Mouse (Mus musculus): ENCODE measurements around the gene Olfr969. TPM values are rescaled to one million over a fixed set of nuclear protein-coding genes. Genes with fewer than 3 reads are reported as not detected.
"Not testable (repeated sequence)": the region's sequence is repeated elsewhere in the genome, so short reads cannot be mapped to it uniquely, and the experiment has no call there.

The Olfr969 gene
- total RNA-seq (2021) = not detected
- long read RNA-seq, experiment 1 = 0 reads
- long read RNA-seq, experiment 2 = 0 reads

DNA sequence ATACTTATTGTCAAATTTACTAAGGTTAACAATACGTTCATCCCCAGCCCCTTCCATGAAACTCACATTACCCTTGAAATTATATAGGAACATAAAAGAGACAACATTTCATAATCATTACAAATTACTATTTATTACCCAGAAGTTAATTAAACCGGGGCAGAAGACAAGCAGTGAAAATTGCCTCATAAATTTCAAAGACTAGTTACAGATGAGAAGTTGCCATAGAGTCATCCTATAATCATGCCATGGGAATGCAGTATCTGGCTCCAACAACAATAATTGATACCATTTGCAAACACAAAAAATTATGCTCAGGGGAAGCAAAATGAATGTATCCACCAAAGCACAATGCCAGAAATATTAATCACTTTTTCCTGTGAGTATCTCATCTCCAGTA is at the start of gene Olfr969:
Gene Olfr969, plus strand, starts transcription at position 388 of the 400 bp plus-strand sequence.
- no peak for TF ChIP-seq CTCF (IDR thresholded peaks at IDR 0.05)
- intact Hi-C loops (cut with DNase I) = no loop called here
- DNase-seq = no peak
- Histone ChIP-seq H3K27ac (no peak within 1 kb of the TSS), H3K4me3 (no peak within 1 kb of the TSS)

- no peak for TF ChIP-seq CTCF (IDR thresholded peaks at IDR 0.05)
- intact Hi-C loops (cut with DNase I) = no loop called here
- H3K4me3 ChIP-seq = no peak within 1 kb of the TSS
Measured at GRCm38 (mm10) chr9:39745949-39746348, 44.8 kb upstream of the Olfr969 start, which contains the start of gene Olfr967. Gene Olfr967, plus strand, starts transcription at chr9:39746249.

GRCm38 (mm10) chr9:39746428-39746827 is 44.3 kb upstream of the Olfr969 start:
- TF ChIP-seq CTCF (IDR thresholded peaks at IDR 0.05) = no peak
- no peak for DNase-seq
- intact Hi-C loops (cut with DNase I) = no loop called here
- Histone ChIP-seq H3K27ac (no peak overlapping the region), H3K4me3 (no peak overlapping the region)

More at GRCm38 (mm10) chr9:39745949-39746348, 44.8 kb upstream of the Olfr969 start, which contains the start of gene Olfr967:
- DNase-seq = no peak
- no peak within 1 kb of the TSS for H3K27ac ChIP-seq

GRCm38 (mm10) chr9:39783153-39783552 is 7.6 kb upstream of the Olfr969 start, which contains the start of gene Olfr968:
Gene Olfr968, minus strand, starts transcription at chr9:39783253.
- DNase-seq = no peak
- no peak for TF ChIP-seq CTCF (IDR thresholded peaks at IDR 0.05)

DNA sequence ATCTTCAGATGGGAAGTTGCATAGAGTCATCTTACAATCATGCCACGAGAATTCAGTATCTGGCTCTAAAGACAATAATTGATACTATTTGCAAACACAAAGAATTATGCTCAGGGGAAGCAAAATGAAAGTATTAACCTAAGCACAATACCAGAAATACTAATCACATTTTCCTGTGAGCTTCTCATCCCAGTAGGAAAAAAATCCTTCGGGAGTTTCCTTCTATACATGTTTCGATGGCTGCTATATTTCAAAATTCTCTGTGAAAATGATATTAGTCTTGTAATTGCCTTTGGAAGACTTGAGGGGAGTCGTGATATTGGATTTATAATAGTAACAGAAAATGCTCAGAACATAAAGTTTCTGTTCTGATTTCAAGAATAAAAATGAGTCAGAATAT is 17.8 kb downstream of the Olfr969 start, which contains the start of gene Olfr970:
Gene Olfr970, plus strand, starts transcription at position 301 of the 400 bp plus-strand sequence.
- Histone ChIP-seq H3K27ac (no peak within 1 kb of the TSS), H3K4me3 (no peak within 1 kb of the TSS)
- DNase-seq = no peak
- TF ChIP-seq CTCF (IDR thresholded peaks at IDR 0.05) = no peak
- intact Hi-C loops (cut with DNase I) = no loop called here

More at GRCm38 (mm10) chr9:39783153-39783552, 7.6 kb upstream of the Olfr969 start, which contains the start of gene Olfr968:
- Histone ChIP-seq H3K4me3 (no peak within 1 kb of the TSS), H3K27ac (no peak within 1 kb of the TSS)
- intact Hi-C loops (cut with DNase I) = no loop called here

- H3K27ac ChIP-seq; H3K4me3 ChIP-seq; intact Hi-C loops (cut with DNase I); DNase-seq: not testable (repeated sequence)
Measured at GRCm38 (mm10) chr9:39836576-39836975, 45.8 kb downstream of the Olfr969 start, which contains the start of gene Olfr971. Gene Olfr971, plus strand, starts transcription at chr9:39836876.

Other genes with a start within 250 kb of the Olfr969 start
- gene Olfr958, start 236.9 kb upstream of the Olfr969 start, total RNA-seq (2021) = not detected
- not detected for gene Olfr959, start 215.4 kb upstream of the Olfr969 start, total RNA-seq (2021)
- under 1 TPM; 0.26 to 0.67 TPM for gene AW551984, start 186.5 kb upstream of the Olfr969 start, total RNA-seq (2021)
- not detected for gene Olfr148, start 180.3 kb upstream of the Olfr969 start, total RNA-seq (2021)
- gene Olfr960, start 169.6 kb upstream of the Olfr969 start, total RNA-seq (2021) = not detected
- gene Olfr961, start 145.9 kb upstream of the Olfr969 start, total RNA-seq (2021) = not detected
- not detected for gene Olfr963, start 123.7 kb upstream of the Olfr969 start, total RNA-seq (2021)
- not detected for gene Olfr149, start 83.8 kb upstream of the Olfr969 start, total RNA-seq (2021)
- not detected for gene Olfr965, start 79.6 kb upstream of the Olfr969 start, total RNA-seq (2021)
- not detected for gene Olfr150, start 60.0 kb upstream of the Olfr969 start, total RNA-seq (2021)
- gene Olfr967, start 44.7 kb upstream of the Olfr969 start, total RNA-seq (2021) = not detected
- not detected for gene Olfr968, start 7.7 kb upstream of the Olfr969 start, total RNA-seq (2021)
- not detected for gene Olfr970, start 17.9 kb downstream of the Olfr969 start, total RNA-seq (2021)
- not detected for gene Olfr971, start 45.9 kb downstream of the Olfr969 start, total RNA-seq (2021)
- gene Olfr972, start 75.5 kb downstream of the Olfr969 start, total RNA-seq (2021) = not detected
- not detected for gene Olfr229, start 116.4 kb downstream of the Olfr969 start, total RNA-seq (2021)
- not detected for gene Olfr974, start 146.6 kb downstream of the Olfr969 start, total RNA-seq (2021)
- gene Olfr975, start 161.1 kb downstream of the Olfr969 start, total RNA-seq (2021) = not detected
- not detected for gene Olfr976, start 170.2 kb downstream of the Olfr969 start, total RNA-seq (2021)
- not detected for gene Olfr978, start 201.2 kb downstream of the Olfr969 start, total RNA-seq (2021)
- not detected for gene Olfr979, start 212.5 kb downstream of the Olfr969 start, total RNA-seq (2021)
- gene Olfr980, start 218.6 kb downstream of the Olfr969 start, total RNA-seq (2021) = not detected
- not detected for gene Olfr981, start 230.5 kb downstream of the Olfr969 start, total RNA-seq (2021)

All from gastrocnemius, adult 2 months (tissue).